Mouse (Mus musculus) adrenal gland, postnatal 14 days (tissue): ENCODE data around the gene Treml1. TPM values are rescaled to one million over a fixed set of nuclear protein-coding genes. Genes with fewer than 3 reads are reported as not detected.
"Not testable (repeated sequence)": the region's sequence is repeated elsewhere in the genome, so short reads cannot be mapped to it uniquely, and the experiment has no call there.

Experiments
- DNase-seq: peaks from one replicate; pipeline ENCODE4 v3.0.0; 2021; ENCODE audit warnings: mixed read lengths
- long read RNA-seq, 2 experiments: library from polyadenylated mRNA; stranded (forward); transcript quantifications; one replicate each; pipeline ENCODE4 v2.0.0; 2021
- total RNA-seq: library from RNA; stranded (reverse); gene quantifications from 2 replicates; pipeline ENCODE4 v1.2.3, GENCODE M21; 2021

The Treml1 gene
- total RNA-seq: 0.30 and 0.48 TPM in 2 replicates
- long read RNA-seq, experiment 1: 0 reads
- long read RNA-seq, experiment 2: 0 reads

- DNase-seq: no peak
Observed at GRCm38 (mm10) chr17:48359616-48360015, at the start of gene Treml1. Gene Treml1, plus strand, starts transcription at chr17:48359916.

GRCm38 (mm10) chr17:48312124-48312523 lies 47.6 kb upstream of the Treml1 start:
- no peak for DNase-seq

- not testable (repeated sequence) for DNase-seq
Observed at GRCm38 (mm10) chr17:48315905-48316579, 43.7 kb upstream of the Treml1 start, which contains the start of gene B430306N03Rik. Gene B430306N03Rik, plus strand, starts transcription at chr17:48316141.

GRCm38 (mm10) chr17:48318686-48319085 lies 41.0 kb upstream of the Treml1 start:
- no peak for DNase-seq

GRCm38 (mm10) chr17:48321279-48321678 lies 38.4 kb upstream of the Treml1 start:
- no peak for DNase-seq

- DNase-seq: no peak
Observed at GRCm38 (mm10) chr17:48323236-48323635, 36.5 kb upstream of the Treml1 start.

- DNase-seq: no peak
Observed at GRCm38 (mm10) chr17:48324258-48324657, 35.5 kb upstream of the Treml1 start.

- no peak for DNase-seq
Observed at GRCm38 (mm10) chr17:48325093-48325492, 34.6 kb upstream of the Treml1 start.

- DNase-seq: no peak
Observed at GRCm38 (mm10) chr17:48325638-48326037, 34.1 kb upstream of the Treml1 start.

- no peak for DNase-seq
Observed at GRCm38 (mm10) chr17:48326656-48327055, 33.1 kb upstream of the Treml1 start.

GRCm38 (mm10) chr17:48332524-48332923 lies 27.2 kb upstream of the Treml1 start:
- no peak for DNase-seq

GRCm38 (mm10) chr17:48334186-48334585 lies 25.5 kb upstream of the Treml1 start:
- DNase-seq: no peak

GRCm38 (mm10) chr17:48336857-48337256 lies 22.9 kb upstream of the Treml1 start:
- peak; percentile 90 for DNase-seq

- no peak for DNase-seq
Observed at GRCm38 (mm10) chr17:48340267-48340666, 19.4 kb upstream of the Treml1 start.

- DNase-seq: no peak
Observed at GRCm38 (mm10) chr17:48341947-48342346, 17.8 kb upstream of the Treml1 start.

- no peak for DNase-seq
Observed at GRCm38 (mm10) chr17:48343065-48343464, 16.7 kb upstream of the Treml1 start.

- no peak for DNase-seq
Observed at GRCm38 (mm10) chr17:48345824-48346223, 13.9 kb upstream of the Treml1 start.

- DNase-seq: peak; percentile 64
Observed at GRCm38 (mm10) chr17:48346231-48346630, 13.5 kb upstream of the Treml1 start, which contains the start of gene Trem2. Gene Trem2, plus strand, starts transcription at chr17:48346401.

GRCm38 (mm10) chr17:48346834-48347233 lies 12.9 kb upstream of the Treml1 start:
- DNase-seq: no peak

- DNase-seq: no peak
Observed at GRCm38 (mm10) chr17:48347287-48347686, 12.4 kb upstream of the Treml1 start.

GRCm38 (mm10) chr17:48350681-48351193 lies 9.0 kb upstream of the Treml1 start:
- no peak for DNase-seq

GRCm38 (mm10) chr17:48352976-48353375 lies 6.7 kb upstream of the Treml1 start:
- DNase-seq: not testable (repeated sequence)

- no peak for DNase-seq
Observed at GRCm38 (mm10) chr17:48355822-48356221, 3.9 kb upstream of the Treml1 start.

- DNase-seq: no peak
Observed at GRCm38 (mm10) chr17:48357892-48358291, 1.8 kb upstream of the Treml1 start.
